Mouse (Mus musculus) left cerebral cortex, postnatal 25 days (tissue): ENCODE measurements around the gene Endov. TPM values are rescaled to one million over a fixed set of nuclear protein-coding genes. Genes with fewer than 3 reads are reported as not detected.
A peak's percentile ranks its signal among the peaks of the same experiment; 100 is the strongest.

Source experiments
- DNase-seq, 2 experiments: peaks; one replicate each; pipeline ENCODE4 v3.0.0; 2022; ENCODE audit warnings: low spot score in 2 of 2, mixed read lengths in 1 of 2
- intact Hi-C: fragments of 180-260 bp; cut with DNase I; formaldehyde crosslinking; loops from one replicate; pipeline ENCODE4 v1.15.1; 2025
- total RNA-seq, 2 experiments: library from RNA; stranded (reverse); gene quantifications; 2 replicates each; pipeline ENCODE4 v1.2.3; 2021

The Endov gene
- total RNA-seq, 2 experiments from 2014 or later, result 21.9 to 31.1 TPM

- intact Hi-C loops, result loop anchor here (1.0 to 5.0 kb wide), 3 partner anchors 31 to 391 kb away; partner anchors contain the start of gene Nptx1
- DNase-seq, result peak; percentile 72 to 92
These were observed 24.9 kb downstream of the Endov start for GRCm38 (mm10) chr11:119515823-119516676.

GRCm38 (mm10) chr11:119516677-119517361, 25.7 kb downstream of the Endov start:
- peak in 1 of 2 experiments; percentile 80 for DNase-seq
- intact Hi-C loops, result loop anchor here (5.0 kb wide), 2 partner anchors 280 to 390 kb away; no protein-coding TSS in a partner anchor

- no peak for DNase-seq
- intact Hi-C loops, result loop anchor here (5.0 kb wide), 2 partner anchors 278 to 388 kb away; no protein-coding TSS in a partner anchor
These were observed 28.2 kb downstream of the Endov start for GRCm38 (mm10) chr11:119519387-119519786.

DNA sequence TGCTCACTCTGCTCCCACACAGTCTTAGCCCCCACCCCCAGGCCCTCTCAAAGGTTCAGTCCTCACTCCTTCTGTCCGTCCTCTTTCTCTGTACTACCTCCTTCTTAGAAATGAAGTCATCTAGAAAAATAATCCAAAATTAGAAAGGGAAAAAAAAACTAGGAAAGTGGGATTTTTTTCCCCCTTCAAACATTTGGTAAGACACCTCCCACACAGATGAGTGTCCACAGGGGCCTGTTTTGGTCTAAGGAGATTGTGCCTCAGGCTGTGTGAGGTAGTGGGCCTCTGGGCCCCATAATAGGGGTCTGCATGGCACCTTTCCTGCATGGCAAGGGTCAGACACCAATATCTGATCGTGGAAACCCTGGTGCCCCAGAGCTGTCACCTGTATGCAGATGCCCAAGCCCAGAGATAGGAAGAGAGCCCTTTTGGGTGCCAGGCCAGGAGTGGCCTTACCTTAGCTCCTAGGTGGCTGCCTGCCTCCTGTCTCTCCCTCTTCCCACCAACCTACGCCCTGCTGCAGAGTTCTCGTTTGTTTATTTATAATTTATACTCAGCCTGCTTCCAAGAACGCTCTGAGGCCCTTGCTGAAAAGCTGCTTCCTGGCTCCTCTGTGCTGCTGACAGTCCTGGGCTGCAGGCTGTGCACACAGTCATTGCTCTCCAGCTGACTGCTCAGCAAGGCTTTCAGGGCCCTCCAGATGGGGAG, 29.0 kb downstream of the Endov start:
- intact Hi-C loops, result no loop called here
- peak in 1 of 2 experiments; percentile 73 for DNase-seq

DNA sequence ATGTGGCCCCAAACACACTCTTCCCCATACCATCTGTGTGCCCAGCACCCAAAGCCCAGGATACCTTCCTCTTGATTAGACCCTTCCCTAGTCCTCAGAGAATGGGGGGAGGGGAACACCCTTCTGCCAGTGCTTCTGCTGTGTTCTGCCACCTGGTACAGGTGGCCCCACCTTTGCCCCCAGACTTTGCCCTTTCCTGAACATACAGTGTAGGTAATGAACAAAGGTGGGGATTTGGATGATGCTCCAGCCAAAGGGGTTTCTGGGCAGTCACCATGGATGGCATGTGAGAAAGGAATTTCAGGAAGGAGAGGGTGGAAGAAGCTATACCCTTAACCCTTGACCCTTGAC, 29.5 kb downstream of the Endov start:
- no peak for DNase-seq
- intact Hi-C loops, result no loop called here

DNA sequence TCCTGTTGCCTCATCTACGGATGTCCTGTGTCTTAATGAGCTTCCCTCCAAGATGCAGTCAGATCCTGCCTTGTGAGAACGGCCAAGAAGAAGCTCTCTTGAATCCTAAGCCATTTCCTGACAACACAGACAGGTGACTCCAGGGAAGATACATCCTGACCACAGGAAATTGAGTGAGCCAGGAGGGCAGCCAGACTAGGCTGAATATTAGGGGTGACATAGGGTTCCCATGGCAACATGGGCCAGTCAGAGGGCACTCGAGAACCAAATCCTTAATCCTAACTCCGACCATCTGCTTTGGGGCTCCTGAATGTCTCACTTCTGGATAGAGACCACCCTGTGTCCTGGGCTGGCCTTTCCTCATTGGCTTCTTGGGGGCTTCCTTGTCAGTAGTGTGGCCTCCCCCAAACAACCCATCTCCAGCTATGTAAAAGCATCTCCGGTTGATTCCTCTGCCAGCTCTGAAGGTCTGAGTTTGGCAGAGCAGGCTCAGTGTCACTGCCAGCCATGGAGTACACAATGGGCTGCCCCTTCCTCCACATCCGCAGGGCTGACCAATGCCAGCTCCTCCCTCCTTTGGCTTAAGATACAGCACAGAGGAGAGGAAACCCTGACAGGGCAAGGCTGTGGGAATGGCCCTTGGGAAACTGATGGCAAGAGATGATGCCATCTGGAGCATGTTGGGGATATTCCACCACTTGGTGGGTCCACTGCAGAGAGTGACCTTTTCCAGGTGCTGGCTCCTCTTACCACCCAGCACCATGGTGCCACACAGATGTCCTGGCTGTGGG, 31.0 kb downstream of the Endov start:
- intact Hi-C loops, result no loop called here
- no peak for DNase-seq

- intact Hi-C loops, result no loop called here
- no peak for DNase-seq
These were observed 31.6 kb downstream of the Endov start for GRCm38 (mm10) chr11:119522779-119523178.

GRCm38 (mm10) chr11:119523392-119523791, 32.2 kb downstream of the Endov start:
- DNase-seq, result no peak
- intact Hi-C loops, result no loop called here

GRCm38 (mm10) chr11:119524545-119524949, 33.4 kb downstream of the Endov start:
- intact Hi-C loops, result no loop called here
- peak; percentile 85 to 86 for DNase-seq

DNA sequence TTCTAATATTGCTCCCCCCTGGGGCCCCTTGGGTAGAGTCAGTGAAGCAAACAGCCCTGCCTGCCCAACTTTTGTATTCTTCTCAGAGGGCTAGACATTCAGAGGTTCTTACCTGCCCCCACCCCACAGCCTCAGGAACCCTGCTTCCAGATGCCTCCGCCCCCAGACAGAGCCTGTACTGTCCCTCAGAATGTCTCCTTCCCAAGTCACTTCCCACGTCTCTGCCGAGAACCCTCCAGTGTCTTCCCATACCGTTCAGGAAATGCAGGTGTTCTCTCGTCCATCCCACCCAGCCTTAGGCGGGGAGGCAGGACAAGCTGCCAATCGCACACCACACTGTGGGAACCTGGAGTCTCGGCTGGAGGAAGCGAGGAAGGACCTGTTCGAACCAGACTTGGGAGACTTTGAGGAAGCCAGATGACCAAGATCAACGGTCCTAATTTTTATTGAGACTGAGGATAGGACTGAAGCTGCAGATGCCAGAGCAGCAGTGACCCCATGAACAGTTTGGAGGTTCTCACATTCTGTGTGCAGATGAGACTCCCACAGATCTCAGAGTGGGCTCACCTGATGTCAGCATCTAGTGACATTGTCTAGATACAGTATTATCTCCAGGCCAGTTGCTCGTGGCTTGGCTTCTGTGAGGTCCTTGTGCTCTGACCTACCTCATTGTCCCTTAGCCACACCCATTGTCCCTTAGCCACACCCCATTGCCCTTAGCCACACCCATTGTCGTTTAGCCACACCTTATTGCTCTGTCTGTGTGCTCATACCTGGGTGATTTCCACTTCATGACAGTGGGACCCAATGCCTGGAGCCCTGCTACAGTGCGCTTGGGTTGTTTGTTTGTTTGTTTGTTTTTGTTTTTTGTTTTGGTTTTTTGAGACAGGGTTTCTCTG, 35.2 kb downstream of the Endov start:
- intact Hi-C loops, result no loop called here
- DNase-seq, result peak in 1 of 2 experiments; percentile 34

- DNase-seq, result peak in 1 of 2 experiments; percentile 56
- intact Hi-C loops, result no loop called here
These were observed 37.8 kb downstream of the Endov start for GRCm38 (mm10) chr11:119528930-119529329.

DNA sequence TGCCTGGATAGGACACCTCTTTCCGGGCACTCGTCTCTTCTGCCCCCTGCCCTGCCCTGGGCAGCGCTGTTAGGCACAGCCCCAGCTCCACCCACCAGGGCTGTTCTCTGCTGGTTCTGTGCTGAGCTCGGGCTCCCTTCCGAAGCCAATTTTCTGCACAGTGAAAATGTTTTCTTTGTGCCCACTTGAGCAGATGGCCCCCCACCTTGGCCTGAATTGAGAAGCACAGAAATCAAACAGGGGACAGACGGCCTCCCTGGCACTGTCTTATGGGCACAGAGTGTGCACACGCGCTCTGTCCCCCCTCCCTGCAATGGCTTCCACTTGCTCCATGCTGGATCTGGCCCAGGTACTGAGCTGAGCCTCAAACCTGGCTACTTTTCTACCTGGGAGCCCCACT, 41.3 kb downstream of the Endov start:
- intact Hi-C loops, result no loop called here
- no peak for DNase-seq

GRCm38 (mm10) chr11:119533745-119534144, 42.6 kb downstream of the Endov start:
- no peak for DNase-seq
- intact Hi-C loops, result no loop called here

DNA sequence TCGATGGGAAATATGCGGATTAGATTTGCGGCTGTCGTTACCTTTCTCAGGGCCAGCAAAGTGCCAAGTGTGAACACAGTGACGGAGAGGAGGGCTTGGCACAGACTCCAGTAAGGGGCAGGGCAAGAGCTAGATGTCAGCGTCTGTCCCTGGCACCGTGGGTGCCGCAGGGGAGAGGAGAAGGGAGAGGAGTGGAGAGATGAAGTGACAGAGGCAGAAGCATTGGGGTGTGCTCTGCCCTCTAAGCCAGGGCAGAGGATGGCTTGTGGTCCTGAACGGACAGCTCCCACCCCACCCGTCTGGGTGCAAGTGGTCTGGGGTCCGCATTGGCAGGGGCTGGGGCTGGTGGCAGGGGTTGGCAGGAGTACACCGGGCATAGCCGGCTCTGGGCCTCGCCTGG, 48.8 kb downstream of the Endov start:
- DNase-seq, result no peak
- intact Hi-C loops, result no loop called here

GRCm38 (mm10) chr11:119540560-119540959, 49.4 kb downstream of the Endov start:
- intact Hi-C loops, result no loop called here

GRCm38 (mm10) chr11:119541082-119541481, 49.9 kb downstream of the Endov start:
- intact Hi-C loops, result no loop called here
- DNase-seq, result no peak

More at GRCm38 (mm10) chr11:119540560-119540959, 49.4 kb downstream of the Endov start:
- no peak for DNase-seq

DNA sequence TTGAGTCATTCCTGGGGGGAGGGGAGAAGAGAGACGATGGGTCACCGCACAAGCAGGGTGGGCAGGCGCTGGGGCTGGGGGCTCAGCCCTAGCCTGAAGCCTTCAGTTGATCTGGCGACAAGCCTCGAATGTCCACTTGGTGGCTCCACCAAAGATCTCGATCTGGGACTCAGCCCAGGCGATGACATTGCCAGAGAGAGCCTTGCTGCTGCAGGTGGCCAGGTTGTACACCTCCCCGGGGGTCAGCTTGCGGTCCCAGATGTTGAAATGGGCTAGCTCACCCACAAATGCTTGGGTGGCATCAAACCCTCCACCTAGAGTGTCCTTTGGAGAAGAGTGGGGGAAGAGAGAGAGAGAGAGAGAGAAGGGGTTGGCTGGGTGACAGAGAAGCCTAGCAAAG, 51.2 kb downstream of the Endov start:
- DNase-seq, result no peak
- intact Hi-C loops, result no loop called here

DNA sequence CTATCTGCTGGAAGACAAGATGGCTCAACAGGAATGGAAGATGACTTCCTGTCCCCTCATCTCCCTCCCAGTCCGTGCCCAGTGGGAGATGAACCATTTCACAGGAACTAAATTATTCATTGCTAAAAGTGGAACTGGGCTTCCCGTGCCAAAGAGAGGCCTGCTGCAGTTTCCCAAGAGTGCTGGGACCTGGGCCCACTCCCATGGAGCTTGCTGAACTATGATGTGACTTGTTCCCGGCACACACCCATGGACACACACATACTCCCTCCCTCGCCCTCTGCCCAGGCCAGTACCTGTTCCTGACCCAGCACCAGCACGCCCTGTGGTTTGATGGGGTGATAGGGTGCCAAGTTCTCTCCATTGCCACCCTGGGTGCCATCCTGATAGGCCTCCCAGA, 51.7 kb downstream of the Endov start:
- peak in 1 of 2 experiments; percentile 36 for DNase-seq
- intact Hi-C loops, result no loop called here
